Mouse (Mus musculus): ENCODE results near the gene Cyp26b1. TPM values are rescaled to one million over a fixed set of nuclear protein-coding genes. Genes with fewer than 3 reads are reported as not detected.

The Cyp26b1 gene
- total RNA-seq (2021): 10 to 100 TPM in 1 of 2 experiments, 1 to 10 TPM in 1; 7.9 to 11.9 TPM
- long read RNA-seq, experiment 1, full-length matches to known transcripts: 1 of 8 reads
- long read RNA-seq, experiment 1, partial matches to known transcripts: 1 of 8 reads
- long read RNA-seq, experiment 1, other reads (novel, unspliced or antisense): 6 of 8 reads
- long read RNA-seq, experiment 2, partial matches to known transcripts: 0 of 1 reads
- long read RNA-seq, experiment 2, other reads (novel, unspliced or antisense): 1 of 1 reads

- peak; percentile 6 to 8 for DNase-seq (ENCODE audit: extremely low spot score in 1 of 2, low spot score in 2 of 2)
- H3K4me3 ChIP-seq: no peak within 1 kb of the TSS
- H3K27ac ChIP-seq: no peak within 1 kb of the TSS
- intact Hi-C loops (cut with DNase I): loop anchor here (5.0 to 10.0 kb wide), 2 partner anchors 319 to 421 kb away; no protein-coding TSS in a partner anchor
- no peak for TF ChIP-seq CTCF (IDR thresholded peaks at IDR 0.05)
Observed at GRCm38 (mm10) chr6:84593693-84594092, at the start of gene Cyp26b1. Gene Cyp26b1 (minus strand): TSS chr6:84593908.

- TF ChIP-seq CTCF (IDR thresholded peaks at IDR 0.05): no peak
- intact Hi-C loops (cut with DNase I): no loop called here
- Histone ChIP-seq H3K4me3 (no peak overlapping the region), H3K27ac (no peak overlapping the region)
- no peak for DNase-seq (ENCODE audit: extremely low spot score in 1 of 2, low spot score in 2 of 2)
Observed at GRCm38 (mm10) chr6:84641062-84641431, 47.3 kb upstream of the Cyp26b1 start.

DNA sequence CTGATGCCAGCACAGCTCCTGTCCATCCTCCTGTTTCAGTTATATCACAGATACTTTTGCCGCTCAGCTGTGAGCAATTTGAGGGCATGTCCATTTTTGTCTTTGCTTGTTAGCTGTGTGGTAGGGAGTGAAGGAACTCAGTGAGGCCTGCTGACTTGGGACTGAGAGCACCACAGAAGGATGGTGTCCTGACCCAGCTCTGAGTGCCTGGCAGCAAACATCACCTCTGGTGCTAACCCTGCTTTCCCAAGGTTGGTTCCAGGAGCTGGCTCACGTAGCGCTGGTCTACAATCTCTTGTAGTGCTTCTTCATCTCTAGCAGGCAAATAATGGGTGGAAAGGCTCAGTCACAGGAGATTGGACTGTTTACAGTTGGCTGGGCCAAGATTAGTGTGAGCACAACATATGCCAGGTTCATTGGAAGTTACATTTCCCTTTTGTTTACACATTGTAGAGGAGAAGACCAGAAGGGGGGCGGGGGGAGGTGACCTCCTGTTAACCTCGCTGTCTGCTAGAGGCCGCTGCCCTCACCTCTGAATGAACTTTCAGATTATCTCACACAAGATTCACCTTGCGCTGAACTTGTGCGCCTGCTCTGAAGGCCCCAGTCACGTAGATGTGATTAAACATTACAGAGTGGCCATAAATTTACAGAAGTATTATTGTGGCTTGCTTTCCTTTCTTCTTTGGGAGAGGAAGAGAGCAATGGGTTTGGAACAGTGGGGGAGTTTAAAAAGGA, 46.8 kb upstream of the Cyp26b1 start:
- Histone ChIP-seq H3K4me3 (no peak overlapping the region), H3K27ac (no peak overlapping the region)
- TF ChIP-seq CTCF (IDR thresholded peaks at IDR 0.05): no peak
- intact Hi-C loops (cut with DNase I): no loop called here
- DNase-seq (ENCODE audit: extremely low spot score in 1 of 2, low spot score in 2 of 2): no peak

DNA sequence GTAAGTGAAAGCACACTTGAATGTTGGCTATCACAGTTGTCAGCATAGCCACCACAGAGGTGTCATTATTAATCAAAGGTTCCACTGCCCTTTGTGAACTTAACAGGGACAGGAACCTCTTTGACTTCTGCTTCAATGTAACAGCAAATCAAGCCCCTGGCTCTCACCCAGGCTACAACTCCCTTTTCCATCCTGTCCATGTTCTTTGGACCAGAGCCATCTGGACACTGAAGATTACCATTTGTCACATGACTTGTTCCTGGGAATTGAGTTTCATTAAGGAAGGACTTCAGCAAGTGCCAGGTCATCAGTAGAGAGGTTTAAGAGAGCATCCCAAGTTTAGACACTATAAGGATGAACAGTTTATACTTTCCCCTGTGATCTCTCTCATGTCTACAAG, 44.5 kb upstream of the Cyp26b1 start:
- DNase-seq (ENCODE audit: extremely low spot score in 1 of 2, low spot score in 2 of 2): no peak
- Histone ChIP-seq H3K4me3 (no peak overlapping the region), H3K27ac (no peak overlapping the region)
- no peak for TF ChIP-seq CTCF (IDR thresholded peaks at IDR 0.05)
- intact Hi-C loops (cut with DNase I): no loop called here

- TF ChIP-seq CTCF (IDR thresholded peaks at IDR 0.05): no peak
- DNase-seq (ENCODE audit: extremely low spot score in 1 of 2, low spot score in 2 of 2): no peak
- intact Hi-C loops (cut with DNase I): no loop called here
- no peak overlapping the region for H3K4me3 ChIP-seq
- no peak overlapping the region for H3K27ac ChIP-seq
Observed at GRCm38 (mm10) chr6:84631588-84631987, 37.9 kb upstream of the Cyp26b1 start.

- no peak for DNase-seq (ENCODE audit: extremely low spot score in 1 of 2, low spot score in 2 of 2)
- intact Hi-C loops (cut with DNase I): no loop called here
- Histone ChIP-seq H3K4me3 (no peak overlapping the region), H3K27ac (no peak overlapping the region)
- no peak for TF ChIP-seq CTCF (IDR thresholded peaks at IDR 0.05)
Observed at GRCm38 (mm10) chr6:84630276-84630675, 36.6 kb upstream of the Cyp26b1 start.

GRCm38 (mm10) chr6:84628831-84629230, 35.1 kb upstream of the Cyp26b1 start:
- DNase-seq (ENCODE audit: extremely low spot score in 1 of 2, low spot score in 2 of 2): no peak
- no peak for TF ChIP-seq CTCF (IDR thresholded peaks at IDR 0.05)
- intact Hi-C loops (cut with DNase I): no loop called here
- Histone ChIP-seq H3K27ac (no peak overlapping the region), H3K4me3 (no peak overlapping the region)

- Histone ChIP-seq H3K4me3 (no peak overlapping the region), H3K27ac (no peak overlapping the region)
- DNase-seq (ENCODE audit: extremely low spot score in 1 of 2, low spot score in 2 of 2): no peak
- intact Hi-C loops (cut with DNase I): no loop called here
- TF ChIP-seq CTCF (IDR thresholded peaks at IDR 0.05): no peak
Observed at GRCm38 (mm10) chr6:84626398-84626797, 32.7 kb upstream of the Cyp26b1 start.

DNA sequence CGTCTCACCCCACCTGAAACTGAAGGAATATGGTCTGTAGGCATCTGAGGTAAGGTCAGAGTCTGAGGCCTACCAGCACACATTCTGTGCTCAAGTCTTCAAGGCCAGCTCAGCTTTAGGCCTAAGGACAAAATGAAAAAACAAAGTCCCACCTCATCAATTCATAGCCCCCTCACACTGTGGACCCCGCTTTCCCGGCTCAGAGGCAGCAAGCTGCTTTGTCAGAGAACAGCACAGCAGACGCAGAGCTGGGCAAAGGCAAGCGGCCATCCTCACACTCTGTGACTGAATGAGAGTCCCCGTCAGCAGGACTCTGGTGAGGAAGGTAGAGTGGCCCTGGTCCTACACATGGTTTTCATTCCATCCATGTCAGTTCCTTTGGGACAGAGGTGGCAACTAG, 25.5 kb upstream of the Cyp26b1 start:
- no peak for DNase-seq (ENCODE audit: extremely low spot score in 1 of 2, low spot score in 2 of 2)
- H3K27ac ChIP-seq: no peak overlapping the region
- TF ChIP-seq CTCF (IDR thresholded peaks at IDR 0.05): no peak
- H3K4me3 ChIP-seq: no peak overlapping the region
- intact Hi-C loops (cut with DNase I): no loop called here

- intact Hi-C loops (cut with DNase I): no loop called here
- no peak for TF ChIP-seq CTCF (IDR thresholded peaks at IDR 0.05)
- Histone ChIP-seq H3K4me3 (no peak overlapping the region), H3K27ac (no peak overlapping the region)
- DNase-seq (ENCODE audit: extremely low spot score in 1 of 2, low spot score in 2 of 2): no peak
Observed at GRCm38 (mm10) chr6:84617051-84617450, 23.3 kb upstream of the Cyp26b1 start.

DNA sequence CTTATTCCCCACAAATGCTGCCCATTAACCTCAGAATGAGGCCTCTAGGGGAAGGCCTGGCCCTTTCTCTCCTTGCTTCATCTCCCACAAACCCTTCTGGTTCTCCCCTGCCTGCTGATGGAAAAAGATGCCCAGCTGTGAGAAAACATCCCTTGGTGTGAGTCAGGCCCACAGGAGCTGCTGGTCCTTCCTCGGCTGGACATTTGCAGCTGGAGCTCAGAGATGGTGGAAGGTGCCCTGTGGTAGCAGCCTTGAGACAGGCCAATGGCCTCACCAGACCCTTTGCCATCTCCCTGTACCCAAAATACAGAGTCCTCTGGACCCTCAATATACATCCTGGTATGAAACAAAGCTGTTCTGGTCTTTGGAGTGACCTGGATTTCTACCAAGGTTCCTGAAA, 22.9 kb upstream of the Cyp26b1 start:
- intact Hi-C loops (cut with DNase I): no loop called here
- DNase-seq (ENCODE audit: extremely low spot score in 1 of 2, low spot score in 2 of 2): no peak
- no peak overlapping the region for H3K27ac ChIP-seq
- H3K4me3 ChIP-seq: no peak overlapping the region
- no peak for TF ChIP-seq CTCF (IDR thresholded peaks at IDR 0.05)

GRCm38 (mm10) chr6:84613561-84613960, 19.9 kb upstream of the Cyp26b1 start:
- no peak overlapping the region for H3K4me3 ChIP-seq
- no peak overlapping the region for H3K27ac ChIP-seq
- TF ChIP-seq CTCF (IDR thresholded peaks at IDR 0.05): no peak
- intact Hi-C loops (cut with DNase I): no loop called here
- no peak for DNase-seq (ENCODE audit: extremely low spot score in 1 of 2, low spot score in 2 of 2)

Measured in left cerebral cortex, adult 2 months (tissue).